Mouse (Mus musculus) A20 (cell line): ENCODE measurements around the gene Stard10.

Experiments used
- DNase-seq: peaks from one replicate; pipeline ENCODE4 v3.0.0-alpha.2; 2011; ENCODE audit warnings: low read depth, low spot score

The Stard10 gene

DNA sequence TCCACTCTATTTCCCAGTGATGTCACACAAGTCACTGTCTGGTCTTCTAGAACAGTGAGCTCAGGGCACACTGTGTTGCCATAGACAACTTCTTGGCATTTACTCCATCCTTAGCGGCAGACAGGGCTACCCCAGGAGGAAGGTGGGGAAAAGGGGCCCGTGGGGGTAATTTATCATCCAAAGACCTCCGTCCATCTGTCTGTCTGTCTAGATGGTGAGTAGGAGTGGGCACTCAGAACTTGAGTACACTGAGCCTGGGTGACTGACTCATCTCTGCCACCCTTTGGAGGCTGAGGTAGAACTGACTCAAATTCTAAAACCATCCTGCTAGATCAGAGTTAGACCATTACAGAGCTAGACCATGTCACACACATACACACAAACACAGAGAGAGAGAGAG is at the start of gene Stard10:
Gene Stard10 (plus strand): TSS at position 73 of the 400 bp plus-strand sequence.
- no peak for DNase-seq

DNA sequence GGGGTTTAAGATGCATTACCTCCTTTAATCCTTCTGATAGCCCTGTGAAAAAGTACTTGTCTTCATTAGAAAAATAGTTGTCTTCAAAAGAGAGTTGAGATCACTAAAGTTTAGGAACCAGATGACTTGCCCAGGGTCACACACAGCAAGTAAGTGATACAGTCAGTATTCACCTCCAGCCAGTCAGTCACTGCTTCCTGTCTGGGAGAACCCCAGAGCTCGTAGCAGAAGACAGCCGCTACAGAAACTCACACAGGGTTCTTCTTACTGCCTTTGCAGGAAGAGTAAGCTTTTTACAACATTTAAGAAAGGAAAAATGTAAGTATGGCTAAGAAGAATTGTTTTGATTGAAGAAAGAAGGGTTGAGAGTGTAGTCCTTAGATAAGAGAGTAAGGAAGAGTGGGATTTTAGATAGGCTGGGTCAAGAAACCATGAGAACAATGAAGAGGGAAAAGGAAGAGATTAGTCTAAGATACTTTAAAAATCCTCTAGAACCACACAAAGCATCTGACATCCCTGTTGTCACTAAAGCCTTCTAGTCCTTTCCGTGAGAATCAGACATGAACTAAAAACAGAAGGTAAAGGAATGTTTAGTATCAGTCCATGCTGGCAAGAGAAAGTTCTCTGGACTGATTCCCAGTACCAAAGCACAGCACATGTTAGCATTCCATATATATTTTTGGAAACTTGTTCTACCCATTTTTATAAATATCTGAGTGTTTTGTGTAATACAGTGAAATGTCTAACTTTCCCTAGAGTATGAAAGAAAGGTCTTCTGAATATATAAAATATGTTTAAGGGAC is 49.2 kb upstream of the Stard10 start:
- DNase-seq: no peak

DNA sequence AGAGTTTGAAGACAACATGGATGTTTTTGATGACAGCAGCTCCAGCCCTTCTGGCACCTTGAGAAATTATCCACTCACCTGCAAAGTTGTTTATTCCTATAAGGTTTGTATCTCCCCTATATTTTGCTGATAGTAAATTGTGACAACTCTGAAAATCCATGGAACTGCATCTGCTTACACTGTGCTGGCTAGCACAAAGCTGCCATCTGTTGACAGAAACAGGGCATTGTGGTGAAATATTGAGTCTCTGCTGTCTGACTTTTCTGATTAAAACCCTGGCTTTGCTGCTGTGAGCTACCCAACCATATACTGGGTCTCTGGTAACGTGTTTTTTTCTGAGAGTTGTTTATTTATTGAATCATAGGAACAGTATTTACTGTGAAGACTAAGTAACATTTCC is 45.3 kb upstream of the Stard10 start:
- no peak for DNase-seq

GRCm38 (mm10) chr7:101272466-101273160 is 44.3 kb upstream of the Stard10 start:
- no peak for DNase-seq

GRCm38 (mm10) chr7:101282721-101283120 is 34.2 kb upstream of the Stard10 start:
- DNase-seq: no peak

DNA sequence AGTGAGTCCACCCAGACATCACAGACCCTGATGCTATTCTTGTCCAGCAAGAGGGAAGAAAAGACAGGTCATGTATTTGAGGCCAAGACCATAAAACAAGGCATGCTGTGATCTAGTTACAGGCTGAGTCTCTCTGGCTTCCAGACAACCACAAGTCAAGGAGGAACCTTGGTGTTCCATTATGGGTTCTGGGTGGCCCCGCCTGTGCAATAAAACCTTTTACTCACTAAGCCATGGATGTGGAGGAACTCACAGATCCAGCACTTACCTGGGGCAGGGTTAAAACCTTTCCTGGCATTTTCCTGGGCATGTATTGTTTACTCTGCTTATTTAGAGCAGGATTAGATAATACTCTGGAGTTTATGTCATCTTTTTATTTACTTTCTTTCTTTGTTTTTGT is 32.4 kb upstream of the Stard10 start:
- no peak for DNase-seq

GRCm38 (mm10) chr7:101286891-101287290 is 30.0 kb upstream of the Stard10 start:
- no peak for DNase-seq

GRCm38 (mm10) chr7:101287820-101288219 is 29.1 kb upstream of the Stard10 start:
- DNase-seq: no peak

GRCm38 (mm10) chr7:101288436-101288835 is 28.4 kb upstream of the Stard10 start:
- DNase-seq: peak; percentile 40

DNA sequence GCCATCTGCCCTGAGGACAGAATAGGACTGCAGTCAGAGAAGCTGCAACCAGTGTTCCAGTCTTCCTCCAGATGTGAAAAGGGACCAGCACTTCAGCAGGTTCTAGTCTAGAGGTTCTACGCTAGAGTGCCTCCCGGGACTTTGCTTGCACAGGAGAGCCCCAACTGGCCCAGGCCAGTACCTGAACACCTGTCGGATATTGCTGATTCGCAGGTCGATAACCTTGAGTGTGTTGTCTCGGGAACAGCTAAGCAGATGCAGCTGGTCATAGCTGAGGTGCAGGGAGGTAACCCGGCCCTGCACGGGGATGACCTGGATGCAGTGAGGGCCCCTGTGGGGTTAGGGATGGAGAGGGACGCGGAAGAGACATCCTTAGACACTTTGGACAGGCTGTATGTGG is 26.5 kb upstream of the Stard10 start:
- DNase-seq: no peak

DNA sequence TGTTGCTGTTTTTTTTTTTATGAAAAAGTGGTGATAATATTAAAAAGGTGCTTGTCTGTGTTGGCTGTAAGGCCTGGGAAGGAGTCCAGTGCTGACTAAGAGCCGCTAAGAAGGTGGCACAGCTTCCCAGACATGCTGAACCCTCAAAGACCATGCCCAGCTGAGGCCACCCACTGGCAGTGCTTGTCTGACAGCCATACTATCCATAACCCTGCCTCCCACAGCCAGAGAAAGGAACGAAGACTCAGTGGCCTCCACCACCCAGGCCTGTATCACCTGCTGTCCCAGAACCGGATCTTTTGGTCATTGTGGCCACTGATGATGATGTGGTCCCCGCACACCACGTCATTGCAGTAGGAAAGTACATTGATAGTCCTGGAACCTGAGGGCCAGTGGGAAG is 25.7 kb upstream of the Stard10 start:
- DNase-seq: no peak

GRCm38 (mm10) chr7:101291641-101292040 is 25.2 kb upstream of the Stard10 start:
- DNase-seq: no peak

GRCm38 (mm10) chr7:101292086-101292485 is 24.8 kb upstream of the Stard10 start:
- no peak for DNase-seq

- peak; percentile 30 for DNase-seq
These were observed 24.2 kb upstream of the Stard10 start for GRCm38 (mm10) chr7:101292696-101293095.

- no peak for DNase-seq
These were observed 23.7 kb upstream of the Stard10 start for GRCm38 (mm10) chr7:101293138-101293537.

DNA sequence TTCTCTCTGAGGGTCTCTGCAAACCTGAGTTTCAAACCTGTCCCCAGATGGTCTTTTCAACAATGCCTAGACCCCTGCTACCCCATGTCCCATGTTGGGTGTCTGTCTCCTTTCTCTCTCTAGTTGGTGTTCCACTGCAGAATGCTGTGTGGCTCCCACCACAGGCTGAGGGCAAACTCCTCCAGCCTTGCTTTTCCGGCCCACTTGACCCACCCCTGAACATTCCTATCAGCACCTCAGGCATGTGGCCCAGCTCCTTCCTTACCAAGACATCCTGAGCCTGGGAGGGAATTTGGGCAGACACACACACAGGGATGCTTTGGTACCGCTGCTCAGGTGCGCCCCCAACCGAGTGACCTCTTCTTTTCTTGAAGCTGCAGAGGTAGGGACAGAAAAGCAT is 23.3 kb upstream of the Stard10 start:
- no peak for DNase-seq

DNA sequence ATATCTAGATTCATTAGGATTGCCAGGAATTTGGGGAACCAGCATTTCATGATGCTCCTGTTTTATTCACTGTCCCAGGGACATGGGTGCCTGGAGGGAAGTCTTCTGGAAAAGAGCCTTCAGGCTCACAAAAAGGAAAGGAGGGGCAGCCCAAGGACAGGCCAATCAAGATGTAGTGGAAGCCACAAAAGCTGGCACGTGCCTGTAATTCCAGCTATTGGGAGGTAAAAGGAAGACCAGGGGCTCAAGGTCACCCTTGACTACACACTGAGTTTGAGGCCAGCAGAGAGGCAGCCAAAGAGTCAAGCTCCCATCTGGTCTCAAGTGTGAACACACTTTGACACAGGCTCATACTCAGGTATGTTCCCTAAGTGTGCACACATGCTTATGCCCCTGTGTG is 21.4 kb upstream of the Stard10 start:
- DNase-seq: no peak

DNA sequence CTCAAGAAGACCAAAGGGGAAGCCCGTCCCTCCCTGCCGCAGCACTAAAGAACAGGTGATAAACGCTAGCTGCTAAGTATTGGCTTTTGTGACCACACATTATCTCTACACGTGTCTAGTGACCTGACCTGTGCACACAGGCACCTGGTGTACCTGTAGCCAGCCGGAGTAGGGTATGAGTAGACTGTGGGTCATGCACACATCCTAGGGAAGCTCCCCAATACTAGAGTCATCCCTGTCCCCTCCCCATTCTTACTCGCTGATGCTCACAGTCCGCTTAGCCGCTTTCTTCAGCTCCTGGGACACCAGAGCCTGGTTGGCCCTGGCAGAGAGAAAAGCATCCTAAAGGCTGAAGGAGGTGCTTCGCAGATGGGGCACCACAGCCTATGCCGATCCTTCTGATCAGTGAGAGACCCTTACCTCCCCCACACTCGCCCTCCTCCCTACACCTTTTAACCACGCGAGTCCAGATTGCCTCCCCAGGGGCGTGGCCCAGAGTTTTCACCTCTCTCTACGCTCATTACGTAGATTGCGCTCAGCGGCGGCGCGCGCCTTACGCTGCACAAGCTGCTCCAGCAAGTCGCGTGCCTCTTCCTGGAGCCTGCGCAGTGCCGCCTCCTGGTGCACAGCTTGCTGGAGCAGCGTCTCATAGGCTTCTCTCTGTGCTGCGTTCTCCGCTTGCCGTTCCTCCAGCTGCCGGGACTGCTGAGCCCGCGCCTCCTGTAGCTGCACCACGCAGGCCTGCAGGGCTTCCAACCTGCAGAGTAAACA is 20.4 kb upstream of the Stard10 start:
- no peak for DNase-seq

GRCm38 (mm10) chr7:101297023-101297405 is 19.9 kb upstream of the Stard10 start:
- DNase-seq: no peak

DNA sequence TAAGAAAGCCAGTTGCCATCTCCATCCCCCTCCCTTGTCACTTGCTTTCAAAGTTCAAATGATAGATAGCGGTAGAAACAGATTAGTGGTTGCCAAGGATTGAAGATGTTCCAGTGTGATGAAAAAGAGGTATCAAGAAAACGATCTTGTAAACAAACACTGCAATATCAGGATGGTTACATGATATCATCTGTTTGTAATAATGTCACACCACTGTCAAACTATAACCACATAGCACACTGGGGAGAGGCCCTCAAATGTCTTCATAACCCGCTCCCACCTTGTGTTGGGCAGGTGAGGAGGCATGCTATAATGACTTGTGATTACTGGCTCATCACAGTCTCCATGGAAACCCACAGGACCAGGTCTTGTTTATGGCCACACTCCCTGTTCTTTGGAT is 18.5 kb upstream of the Stard10 start:
- DNase-seq: no peak

DNA sequence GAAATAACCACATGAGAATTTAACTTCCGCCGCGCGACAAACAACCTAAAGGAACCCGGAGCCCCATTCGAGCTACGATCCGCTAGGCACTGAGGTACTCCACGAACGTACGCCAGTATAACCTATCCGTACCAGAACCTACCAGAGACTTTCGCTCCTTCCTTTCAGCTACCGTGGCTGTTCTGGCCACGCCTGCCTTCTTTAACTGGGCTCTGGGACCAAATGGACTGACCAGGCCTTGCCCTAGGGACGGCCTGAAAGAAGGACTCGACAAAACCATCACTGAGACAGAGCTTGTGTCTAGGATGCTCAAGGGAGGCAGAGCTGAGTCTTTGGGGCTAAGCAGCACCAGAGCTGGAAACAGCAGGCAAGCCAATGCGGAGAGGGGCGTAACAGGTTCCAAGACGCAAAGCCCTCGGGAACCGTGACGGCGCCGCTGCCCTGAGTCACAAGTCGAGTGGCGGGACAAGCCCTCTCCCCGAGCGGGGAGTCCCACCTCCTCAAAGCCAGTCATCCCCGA is 15.5 kb upstream of the Stard10 start:
- no peak for DNase-seq

- peak; percentile 99 for DNase-seq
These were observed 14.9 kb upstream of the Stard10 start, which contains the start of gene Atg16l2 for GRCm38 (mm10) chr7:101301881-101302456. TSS of gene Atg16l2 (minus strand) at chr7:101302251.
